Mouse (Mus musculus) 3134 (cell line): Measurements from ENCODE around the gene Tmem97.

Source experiments
- DNase-seq: peaks from one replicate; pipeline ENCODE4 v3.0.0-alpha.2; 2011; ENCODE audit warnings: low spot score; ENCODE audit not compliant: insufficient read length; ENCODE audit errors: extremely low read depth

Tmem97 gene

GRCm38 (mm10) chr11:78515549-78516325, 34.8 kb downstream of the Tmem97 start:
- DNase-seq: no peak

GRCm38 (mm10) chr11:78513106-78513790, 37.3 kb downstream of the Tmem97 start:
- DNase-seq: no peak

- DNase-seq: peak; percentile 91
Measured at GRCm38 (mm10) chr11:78512025-78512957, 38.3 kb downstream of the Tmem97 start, which contains the start of the genes Tmem199 and Poldip2. TSS of gene Tmem199 (minus strand) at chr11:78512172. TSS of gene Poldip2 (plus strand) at chr11:78512193.

GRCm38 (mm10) chr11:78509148-78509547, 41.4 kb downstream of the Tmem97 start:
- no peak for DNase-seq

GRCm38 (mm10) chr11:78505430-78505829, 45.1 kb downstream of the Tmem97 start:
- no peak for DNase-seq

- DNase-seq: no peak
Measured at GRCm38 (mm10) chr11:78502909-78503650, 47.5 kb downstream of the Tmem97 start, which contains the start of gene Sebox. TSS of gene Sebox (plus strand) at chr11:78503447.

GRCm38 (mm10) chr11:78501529-78501928, 49.0 kb downstream of the Tmem97 start:
- no peak for DNase-seq

- no peak for DNase-seq
Measured at GRCm38 (mm10) chr11:78500623-78501202, 49.9 kb downstream of the Tmem97 start.

- DNase-seq: no peak
Measured at GRCm38 (mm10) chr11:78499543-78499942, 51.0 kb downstream of the Tmem97 start.

- no peak for DNase-seq
Measured at GRCm38 (mm10) chr11:78499004-78499403, 51.6 kb downstream of the Tmem97 start, which contains the start of gene Vtn. TSS of gene Vtn (plus strand) at chr11:78499091.

- peak; percentile 95 for DNase-seq
Measured at GRCm38 (mm10) chr11:78497544-78498522, 52.7 kb downstream of the Tmem97 start, which contains the start of gene Sarm1. TSS of gene Sarm1 (minus strand) at chr11:78497754.

- no peak for DNase-seq
Measured at GRCm38 (mm10) chr11:78497071-78497541, 53.5 kb downstream of the Tmem97 start.

- DNase-seq: no peak
Measured at GRCm38 (mm10) chr11:78495904-78496303, 54.7 kb downstream of the Tmem97 start.
